Mouse (Mus musculus): Measurements from ENCODE around the gene AU021092.

The AU021092 gene

DNA sequence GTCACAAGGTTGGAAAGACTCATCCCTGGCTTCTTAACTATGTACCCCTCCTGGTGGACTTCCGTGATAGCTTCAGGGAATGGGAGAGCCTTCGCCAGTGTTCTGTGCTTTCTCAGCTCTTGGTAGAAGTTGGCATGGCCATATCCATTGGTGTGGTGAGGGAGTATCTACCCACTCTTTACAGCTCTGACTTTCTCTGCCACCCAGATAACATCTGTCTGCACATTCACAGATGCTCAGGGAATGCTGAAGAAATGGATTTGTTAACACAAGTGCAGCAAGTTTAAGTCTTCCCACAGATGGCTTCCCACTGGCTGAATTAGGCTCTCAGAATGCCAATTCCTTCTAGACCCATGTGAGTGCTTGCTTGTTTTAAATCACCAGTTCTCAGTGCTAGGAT, 8.0 kb downstream of the AU021092 start:
- 74% methylated on average over 2 of the region's 2 CpGs for WGBS

DNA sequence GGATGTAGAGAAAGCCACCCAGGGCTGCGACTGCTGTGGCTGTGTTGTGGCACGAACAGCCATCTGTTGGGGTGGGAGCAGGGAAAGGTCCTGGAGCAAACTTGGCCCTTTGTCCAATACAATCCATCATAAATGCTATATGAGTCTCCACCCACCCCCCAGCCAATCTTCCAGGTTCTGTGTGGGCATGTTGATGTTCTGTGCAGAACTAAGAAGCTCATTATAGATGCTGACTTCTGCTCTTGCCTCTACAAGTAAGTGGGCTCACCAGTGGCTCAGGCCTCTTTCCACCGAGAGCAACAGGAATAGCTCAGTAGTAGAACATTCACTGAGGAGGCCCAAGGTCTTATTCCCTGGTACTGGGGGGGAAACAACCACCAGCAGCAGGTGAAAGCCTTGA, 9.9 kb downstream of the AU021092 start:
- 53% methylated on average over 3 of the region's 3 CpGs for WGBS

DNA sequence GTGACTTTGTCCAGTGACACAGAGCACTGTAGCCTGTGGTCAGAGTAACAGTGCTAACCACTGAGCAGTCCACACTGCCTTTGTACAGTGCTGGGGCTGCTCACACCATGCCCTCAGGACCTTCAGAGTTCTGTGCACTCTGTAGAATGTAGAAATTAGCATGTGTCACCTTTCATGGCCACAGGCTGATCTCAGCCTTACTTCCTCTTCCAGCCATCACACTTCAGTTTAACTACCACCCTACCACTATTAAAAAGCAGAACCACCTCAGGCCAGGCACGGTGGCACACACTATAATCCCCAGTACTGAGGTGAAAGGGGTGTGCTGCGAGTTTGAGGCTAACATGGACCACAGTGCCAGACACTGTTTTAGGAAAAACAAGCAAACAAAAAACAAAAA, 11.7 kb downstream of the AU021092 start:
- WGBS: 89% methylated on average over 2 of the region's 2 CpGs

DNA sequence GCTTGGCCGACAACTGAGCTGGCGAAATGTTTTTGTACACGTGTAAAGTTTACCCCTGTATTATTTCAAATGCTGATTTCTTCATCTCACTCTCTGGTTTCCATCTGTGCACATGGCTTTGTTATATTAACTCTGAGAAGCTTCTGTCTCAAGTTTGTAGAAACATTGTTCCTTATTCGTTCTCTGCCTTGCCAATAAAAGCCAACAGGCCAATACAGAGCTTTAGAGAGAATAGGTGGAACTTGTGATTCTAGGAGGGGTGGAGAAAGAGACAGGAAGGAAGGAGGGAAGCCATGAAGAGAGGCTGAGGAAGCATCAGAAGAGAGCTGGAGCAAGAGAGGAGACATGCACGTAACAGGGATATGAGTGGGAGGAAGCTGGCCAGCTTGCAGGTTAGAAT, 16.0 kb downstream of the AU021092 start:
- 68% methylated on average over 5 of the region's 5 CpGs for WGBS

DNA sequence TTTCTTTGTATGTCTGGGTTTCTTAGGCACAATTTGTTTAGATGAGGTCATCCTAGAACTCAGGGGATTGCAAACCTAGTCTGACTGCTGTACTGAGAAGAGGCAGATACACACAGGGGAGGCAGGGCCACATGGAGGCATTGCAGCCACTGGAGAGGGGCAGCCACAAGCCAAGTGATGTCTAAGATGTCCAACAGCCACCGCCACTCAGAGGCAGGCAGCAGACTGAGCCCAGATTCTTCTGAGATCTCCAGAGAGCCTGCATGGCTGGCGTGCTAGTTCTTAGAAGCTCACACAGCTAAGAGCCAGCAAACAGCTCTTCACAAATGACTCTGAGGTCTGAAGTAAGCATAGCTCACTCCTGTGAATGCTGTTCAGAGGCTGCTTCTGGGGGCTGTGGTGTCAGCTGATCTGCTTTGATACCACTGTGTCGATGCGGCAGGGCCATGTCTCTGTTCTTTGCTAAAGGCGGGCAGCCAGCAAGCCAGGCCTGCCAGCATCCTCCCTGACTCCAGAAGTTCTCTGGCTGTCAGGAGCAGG, 16.6 kb downstream of the AU021092 start:
- WGBS: 91% methylated on average over 5 of the region's 5 CpGs

DNA sequence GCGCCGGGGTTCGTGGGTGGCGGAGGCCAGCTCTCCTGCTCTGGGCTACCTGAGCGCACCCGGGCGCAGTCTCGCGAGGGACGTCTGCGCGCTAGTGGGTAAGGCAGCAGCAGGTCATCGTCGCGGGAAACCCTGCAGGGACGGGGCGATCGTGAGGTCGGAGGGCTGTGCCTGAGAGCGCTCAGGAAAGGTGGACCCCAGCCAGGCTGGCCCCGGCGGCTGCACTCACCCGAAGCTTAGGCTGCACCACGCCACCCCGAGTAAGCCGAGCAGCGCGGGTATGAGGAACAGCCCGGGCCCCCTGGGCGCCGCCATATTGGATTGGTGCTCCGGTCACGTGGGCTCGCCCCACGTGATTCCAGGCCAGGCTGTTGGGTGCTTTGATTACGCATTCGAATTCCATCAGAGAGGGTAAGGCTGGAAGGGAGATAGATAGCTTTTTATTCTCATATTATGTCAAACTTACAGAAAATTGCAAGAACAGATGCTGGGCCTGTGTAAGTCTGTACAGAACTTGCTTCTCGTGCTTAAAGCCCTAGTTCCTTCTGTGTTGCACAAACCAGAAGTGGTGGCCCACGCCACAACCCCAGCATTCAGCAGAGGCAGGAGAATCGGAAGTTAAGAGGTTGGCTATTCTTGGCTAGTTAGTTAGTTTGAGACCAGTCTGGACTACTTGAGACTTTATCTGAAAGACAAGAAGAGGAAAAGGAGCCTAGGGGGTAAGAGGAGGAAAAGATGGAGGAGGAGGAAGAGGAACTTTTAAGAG, 18.2 kb downstream of the AU021092 start, which contains the start of gene Nagpa:
Nagpa (minus strand) TSS at position 345 of the 766 bp plus-strand sequence.
- WGBS: 3% methylated on average over 40 of the region's 40 CpGs

DNA sequence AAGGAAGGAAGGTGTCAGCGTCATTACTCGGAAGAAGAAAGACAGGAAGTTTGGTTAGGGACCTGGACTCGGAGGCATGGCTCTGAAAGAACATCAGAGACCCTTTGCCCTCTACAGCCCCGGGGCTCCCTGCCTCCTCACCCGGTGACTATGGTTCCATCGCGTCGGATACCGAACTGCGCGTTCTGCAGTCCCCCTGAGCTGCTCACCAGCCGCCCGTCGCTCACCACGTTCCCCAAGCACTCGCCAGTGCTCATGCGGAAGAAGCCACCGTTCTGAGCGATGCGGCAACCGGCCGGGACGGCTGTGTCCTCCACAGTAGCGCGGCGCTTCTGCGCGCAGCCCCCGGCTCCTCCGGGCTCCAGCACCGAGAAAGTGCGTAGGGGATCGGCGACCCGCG, 18.9 kb downstream of the AU021092 start:
- WGBS: under 1% methylated on average over 36 of the region's 36 CpGs

DNA sequence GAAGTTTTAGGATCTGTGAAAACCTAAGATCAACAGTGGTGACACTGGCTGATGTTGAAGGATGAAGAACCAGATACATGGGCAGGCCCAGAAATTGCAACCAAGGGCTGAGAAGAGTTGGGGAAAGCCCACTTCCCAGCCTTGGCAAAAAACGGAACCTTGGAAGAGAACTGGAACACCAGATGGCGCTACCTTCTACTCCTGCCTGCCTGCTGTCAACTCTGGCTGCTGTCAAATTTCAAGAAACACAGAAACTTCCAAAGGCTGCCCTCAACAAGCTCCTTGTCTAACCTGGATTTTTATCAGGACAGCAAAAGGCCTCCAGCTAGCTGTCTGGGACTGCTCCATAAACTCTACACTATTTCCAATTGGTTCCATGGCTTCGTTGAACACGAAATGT, 19.4 kb downstream of the AU021092 start:
- 15% methylated on average over 4 of the region's 4 CpGs for WGBS

DNA sequence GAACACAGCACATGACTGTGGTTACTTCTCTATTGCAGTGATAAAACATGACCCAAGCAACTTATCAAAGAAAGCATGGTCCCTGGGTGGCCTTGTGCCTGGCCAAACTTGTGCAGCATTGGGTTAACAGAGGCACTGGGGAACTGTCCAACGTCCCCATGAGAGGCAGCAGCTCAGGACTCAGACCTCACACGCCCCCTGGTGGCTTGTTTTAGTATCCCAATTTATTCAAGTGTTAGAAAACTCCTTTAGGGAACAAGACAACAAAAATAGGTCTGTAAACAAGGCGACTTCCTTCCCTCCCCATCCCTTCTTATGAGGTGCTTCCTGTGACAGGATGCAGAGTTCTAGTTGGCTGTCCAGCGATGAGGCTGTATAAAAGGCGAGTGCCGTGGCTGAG, 27.0 kb downstream of the AU021092 start:
- WGBS: 39% methylated on average over 6 of the region's 6 CpGs

DNA sequence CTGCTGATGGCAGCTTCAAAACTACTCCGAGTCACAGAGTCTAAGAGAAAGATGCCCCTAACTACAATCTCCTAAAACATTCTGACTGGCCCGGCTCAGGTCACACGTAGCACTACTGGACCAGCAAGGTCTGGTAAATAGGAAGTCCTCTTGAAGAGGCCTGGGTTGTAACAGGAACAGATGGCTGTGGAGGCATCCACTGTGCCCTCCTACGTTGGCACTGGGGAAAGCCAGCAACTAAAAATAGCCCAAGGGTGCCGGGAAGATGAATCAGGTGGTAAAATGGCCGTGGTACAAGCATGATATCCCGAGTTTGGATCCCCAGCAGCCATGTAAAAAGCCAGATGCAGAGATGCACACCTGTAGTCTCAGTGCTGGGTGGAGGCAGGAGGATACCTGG, 35.9 kb downstream of the AU021092 start:
- 37% methylated on average over 7 of the region's 7 CpGs for WGBS

DNA sequence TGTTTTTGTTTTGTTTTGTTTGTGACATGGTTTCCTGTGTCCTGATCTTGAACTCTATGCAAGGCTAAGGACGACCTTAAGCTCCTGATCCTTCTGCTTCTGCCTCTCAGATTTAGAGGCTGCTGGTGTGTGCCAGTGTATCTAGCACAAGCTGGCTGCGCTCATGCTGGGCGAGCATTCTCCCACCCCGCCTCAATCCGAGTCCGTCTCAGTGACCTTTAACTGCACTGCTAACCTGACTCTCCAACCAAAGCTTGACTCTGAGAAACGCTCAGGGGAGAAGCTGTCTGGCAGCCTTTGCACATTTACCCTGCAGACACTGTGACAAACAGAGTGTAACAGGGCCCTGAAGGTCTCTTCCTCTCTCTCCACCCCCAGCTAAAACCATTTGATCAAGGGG, 36.4 kb downstream of the AU021092 start:
- 66% methylated on average over 7 of the region's 7 CpGs for WGBS

DNA sequence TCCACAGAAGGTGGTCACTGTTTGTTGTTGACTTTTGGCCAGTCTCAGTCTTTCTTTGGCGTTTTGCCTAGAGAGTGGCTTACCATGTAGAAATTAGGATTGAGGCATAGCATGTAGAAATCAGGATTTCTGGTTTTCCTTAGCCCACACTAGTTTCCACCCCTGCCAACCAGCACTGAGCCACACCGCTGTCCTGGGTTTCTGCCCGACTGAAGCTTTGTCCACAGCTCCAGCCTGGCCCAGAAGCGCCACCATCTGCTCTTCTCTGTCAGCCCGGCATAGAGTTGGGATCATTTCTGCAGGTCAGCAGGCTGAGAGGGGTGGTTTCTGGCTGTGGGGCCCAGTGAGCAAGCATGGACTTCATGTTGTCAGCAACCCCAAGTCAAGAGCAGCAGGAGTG, 37.1 kb downstream of the AU021092 start:
- 52% methylated on average over 5 of the region's 5 CpGs for WGBS

DNA sequence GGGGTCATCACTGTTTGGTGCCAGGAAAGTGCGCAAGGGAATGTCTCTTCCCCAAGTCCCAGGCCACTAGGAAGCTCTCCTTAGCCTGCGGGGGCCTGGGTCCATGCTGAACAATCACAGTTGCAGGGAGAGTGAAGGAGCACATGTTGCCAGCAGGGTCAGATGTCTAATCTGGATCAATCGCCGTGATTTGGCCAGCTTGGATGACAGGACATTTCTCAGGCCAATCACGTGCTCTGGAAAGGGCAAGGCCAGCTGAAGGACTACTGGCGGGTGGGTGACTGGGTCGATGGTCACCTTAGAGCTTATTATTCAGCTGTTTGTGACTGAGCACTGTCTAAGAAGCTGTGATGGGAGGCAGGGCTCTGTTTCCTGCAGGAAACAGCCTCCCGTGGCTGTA, 38.0 kb downstream of the AU021092 start:
- 65% methylated on average over 8 of the region's 8 CpGs for WGBS

DNA sequence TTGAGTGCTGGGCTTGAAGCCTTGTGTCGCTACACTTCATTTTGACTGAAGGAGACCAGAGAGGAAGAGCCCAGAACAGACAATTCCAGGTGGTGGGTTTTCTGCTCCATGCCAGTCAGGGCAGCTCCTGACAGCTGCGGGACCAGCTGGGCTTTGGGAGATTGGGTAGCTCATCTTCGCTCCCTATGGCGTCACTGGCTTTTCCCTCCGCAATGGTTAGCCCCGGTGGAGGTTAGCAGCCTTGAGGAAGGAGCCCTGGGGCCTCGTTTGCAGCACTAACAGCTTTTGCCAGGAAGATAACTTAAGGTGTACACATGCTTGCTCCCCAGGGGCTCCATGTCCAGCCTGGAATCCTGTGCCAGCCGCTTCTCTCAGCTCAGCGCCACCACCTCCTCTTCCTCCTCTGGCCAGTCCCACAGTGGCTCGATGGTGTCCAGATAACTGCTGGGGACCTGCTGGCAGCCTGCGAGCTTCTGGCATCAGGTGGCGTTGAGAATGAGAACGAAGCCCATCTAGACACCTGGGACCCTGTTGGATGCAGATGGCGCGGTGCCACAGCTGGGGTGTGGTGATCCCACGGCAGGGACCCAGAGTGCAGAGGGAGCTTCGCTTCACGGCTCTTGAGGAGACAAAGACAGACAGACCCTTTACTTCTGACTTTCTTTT, 38.7 kb downstream of the AU021092 start:
- WGBS: 87% methylated on average over 18 of the region's 18 CpGs

DNA sequence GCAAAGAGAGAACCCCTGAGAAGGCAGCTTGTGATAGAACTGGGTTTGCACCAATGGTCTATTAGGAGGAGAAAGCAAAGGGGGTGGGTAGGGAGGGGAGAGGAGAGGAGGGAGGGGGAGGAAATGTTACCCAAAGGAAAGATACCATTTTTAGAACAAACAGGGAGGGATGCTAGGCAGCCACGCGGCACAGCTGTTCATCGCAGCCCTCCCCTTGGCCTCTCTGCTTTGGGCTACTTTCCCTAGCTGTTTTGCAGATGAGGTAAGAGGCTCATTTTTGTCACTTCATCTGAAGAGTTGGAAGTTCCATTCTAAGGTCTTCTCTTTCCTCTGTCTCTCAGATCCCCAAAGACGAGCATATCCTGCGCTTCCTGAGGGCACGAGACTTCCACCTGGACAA, 49.5 kb downstream of the AU021092 start:
- 81% methylated on average over 6 of the region's 6 CpGs for WGBS

DNA sequence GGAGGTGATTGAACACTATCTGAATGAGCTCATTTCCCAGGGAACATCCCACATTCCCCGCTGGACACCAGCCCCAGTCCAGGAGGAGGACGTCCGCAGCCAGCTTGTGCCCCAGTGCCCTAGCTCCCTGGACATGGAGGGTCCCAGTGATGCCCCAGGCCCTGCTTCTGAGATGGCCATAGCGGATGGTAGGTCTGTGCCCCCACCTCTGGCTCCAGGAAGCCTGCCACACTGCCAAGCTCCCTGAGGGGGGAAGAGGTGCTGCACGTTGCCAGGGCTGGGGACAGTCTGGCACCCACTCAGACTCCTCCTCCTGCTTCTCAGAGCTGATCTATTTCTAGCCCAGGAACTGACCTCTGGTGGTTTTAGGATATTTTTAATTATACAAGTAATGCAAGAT, 53.3 kb downstream of the AU021092 start:
- 62% methylated on average over 5 of the region's 5 CpGs for WGBS

DNA sequence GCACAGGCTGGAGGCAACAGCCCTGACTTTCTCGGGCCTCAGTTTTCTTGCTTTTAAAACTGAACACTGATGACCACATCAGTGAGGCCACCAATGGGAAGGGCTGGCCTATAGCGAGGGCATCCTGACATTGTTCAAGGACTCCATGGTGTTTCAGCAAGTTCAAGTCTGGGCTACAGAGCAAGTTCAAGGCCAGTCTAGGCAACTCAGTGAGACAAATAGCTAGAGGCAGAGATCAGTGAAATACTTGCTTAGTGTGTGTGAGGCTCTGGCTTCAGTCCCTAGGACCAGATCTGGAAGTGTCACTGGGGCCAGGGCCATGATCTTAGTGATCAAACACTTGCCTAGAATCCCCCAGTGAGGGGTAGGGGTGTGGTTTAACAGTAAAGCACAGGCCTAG, 54.1 kb downstream of the AU021092 start:
- 89% methylated on average over 2 of the region's 2 CpGs for WGBS

DNA sequence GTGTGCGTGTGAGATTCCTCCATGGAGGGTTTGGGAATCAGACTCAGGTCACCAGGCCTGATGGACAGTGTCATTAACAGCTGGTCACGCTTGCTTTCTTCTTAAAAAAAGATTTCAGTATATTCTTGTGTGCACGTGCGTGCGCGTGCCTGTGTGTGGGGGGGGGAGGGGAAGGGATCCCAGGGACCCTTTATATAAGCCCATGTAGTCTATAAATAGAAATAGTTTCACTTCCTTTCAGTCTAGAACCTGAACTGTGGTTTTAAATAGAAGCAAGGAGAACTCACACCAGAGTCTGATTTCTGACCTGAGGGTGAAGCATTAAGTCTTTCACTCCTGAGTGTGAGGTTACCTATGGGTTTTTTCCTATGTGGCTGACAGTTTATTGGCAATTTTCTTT, 57.8 kb downstream of the AU021092 start:
- WGBS: 75% methylated on average over 6 of the region's 6 CpGs

Measured in cerebral cortex, adult 2 months (tissue).